Mouse (Mus musculus): ENCODE measurements at regions not wholly inside any gene's neighbourhood (a gene's known extent, or its start where the extent isn't known, plus 50 kb on each side); places are given as distances from the start of the nearest gene placed in this dataset.

GRCm38 (mm10) chr10:6495081-6495480 lies 263.2 kb upstream of the Oprm1 start:
- Histone ChIP-seq H3K4me1 (ENCODE audit: control insufficient read depth in 1 of 2, insufficient read depth in 2 of 2, low read length in 2 of 2) (no peaks in the 10 kb centered on the region), H3K79me2 (ENCODE audit: control insufficient read depth, insufficient read depth, low read length, poor library complexity) (no peaks in the 10 kb centered on the region), H3K36me3 (ENCODE audit: control insufficient read depth in 1 of 2, insufficient read depth in 2 of 2, low read length in 2 of 2) (no peaks in the 10 kb centered on the region), H3K27ac (ENCODE audit: control insufficient read depth, low read depth, low read length) (no peak overlapping the region), H3K27me3 (ENCODE audit: control insufficient read depth in 1 of 2, insufficient read depth in 2 of 2, low read length in 2 of 2) (no peaks in the 10 kb centered on the region), H3K9ac (ENCODE audit: control insufficient read depth, low read depth, low read length, poor library complexity, severe bottlenecking) (no peak overlapping the region), H3K4me3 (ENCODE audit: control insufficient read depth in 1 of 2, insufficient read depth in 1 of 2, low read depth in 2 of 2, low read length in 2 of 2) (no peak overlapping the region), H3K9me3 (replicated peaks; ENCODE audit: insufficient read depth, low read length) (no peaks in the 10 kb centered on the region)
- DNase-seq (ENCODE audit: low read depth, low spot score), result no peak
- TF ChIP-seq ETS1 (IDR thresholded peaks at IDR 0.05; ENCODE audit: low read depth, low read length) (no peak), CTCF (IDR thresholded peaks at IDR 0.05 in 2 of 3, conservative IDR thresholded peaks at IDR 0.05 in 1 of 3; ENCODE audit: control insufficient read depth in 1 of 3, insufficient read depth in 1 of 3, low read depth in 2 of 3, low read length in 3 of 3, poor library complexity in 1 of 3, severe bottlenecking in 1 of 3) (no peak), POLR2A (IDR thresholded peaks at IDR 0.05; ENCODE audit: control insufficient read depth in 1 of 2, insufficient read depth in 1 of 2, low read depth in 1 of 2, low read length in 2 of 2, poor library complexity in 1 of 2) (no peak), ZKSCAN1 (IDR thresholded peaks at IDR 0.05; ENCODE audit: low read depth, low read length) (no peak), NELFE (IDR thresholded peaks at IDR 0.05; ENCODE audit: low read depth, low read length) (no peak), POLR2AphosphoS2 (IDR thresholded peaks at IDR 0.05; ENCODE audit: low read length) (no peak), NRF1 (IDR thresholded peaks at IDR 0.05; ENCODE audit: insufficient read depth, low read depth, low read length, poor library complexity, severe bottlenecking) (no peak), KAT2A (conservative IDR thresholded peaks at IDR 0.05; ENCODE audit: low read depth, low read length) (no peak), MAX (IDR thresholded peaks at IDR 0.05; ENCODE audit: low read length) (no peak), MAFK (IDR thresholded peaks at IDR 0.05; ENCODE audit: borderline replicate concordance, low read depth, low read length) (no peak), RAD21 (IDR thresholded peaks at IDR 0.05; ENCODE audit: low read depth, low read length) (no peak), JUND (IDR thresholded peaks at IDR 0.05; ENCODE audit: low read depth, low read length) (no peak), ELF1 (IDR thresholded peaks at IDR 0.05; ENCODE audit: low read depth, low read length) (no peak), TCF12 (IDR thresholded peaks at IDR 0.05; ENCODE audit: low read depth, low read length) (no peak), CHD2 (IDR thresholded peaks at IDR 0.05; ENCODE audit: low read length) (no peak), ZNF384 (IDR thresholded peaks at IDR 0.05; ENCODE audit: low read depth, low read length) (no peak), EP300 (IDR thresholded peaks at IDR 0.05; ENCODE audit: low read depth in 1 of 2, low read length in 2 of 2) (no peak), MYC (IDR thresholded peaks at IDR 0.05; ENCODE audit: low read depth, low read length) (no peak), HCFC1 (IDR thresholded peaks at IDR 0.05; ENCODE audit: low read depth, low read length) (no peak)

GRCm38 (mm10) chr10:6514269-6514668 lies 244.0 kb upstream of the Oprm1 start:
- H3K27ac ChIP-seq (ENCODE audit: control insufficient read depth, low read depth, low read length), result no peak overlapping the region
- H3K9me3 ChIP-seq (replicated peaks; ENCODE audit: insufficient read depth, low read length), result no peaks in the 10 kb centered on the region
- H3K79me2 ChIP-seq (ENCODE audit: control insufficient read depth, insufficient read depth, low read length, poor library complexity), result no peaks in the 10 kb centered on the region
- no peaks in the 10 kb centered on the region for H3K27me3 ChIP-seq (ENCODE audit: control insufficient read depth in 1 of 2, insufficient read depth in 2 of 2, low read length in 2 of 2)
- H3K36me3 ChIP-seq (ENCODE audit: control insufficient read depth in 1 of 2, insufficient read depth in 2 of 2, low read length in 2 of 2), result no peaks in the 10 kb centered on the region
- H3K4me1 ChIP-seq (ENCODE audit: control insufficient read depth in 1 of 2, insufficient read depth in 2 of 2, low read length in 2 of 2), result no peaks in the 10 kb centered on the region
- H3K4me3 ChIP-seq (ENCODE audit: control insufficient read depth in 1 of 2, insufficient read depth in 1 of 2, low read depth in 2 of 2, low read length in 2 of 2), result no peak overlapping the region
- no peak for DNase-seq (ENCODE audit: low read depth, low spot score)
- TF ChIP-seq TCF12 (IDR thresholded peaks at IDR 0.05; ENCODE audit: low read depth, low read length) (no peak), USF1 (IDR thresholded peaks at IDR 0.05; ENCODE audit: low read depth, low read length) (no peak), USF2 (IDR thresholded peaks at IDR 0.05; ENCODE audit: borderline replicate concordance in 1 of 2, insufficient read depth in 1 of 2, low read depth in 1 of 2, low read length in 2 of 2) (no peak), NELFE (IDR thresholded peaks at IDR 0.05; ENCODE audit: low read depth, low read length) (no peak), E2F4 (IDR thresholded peaks at IDR 0.05; ENCODE audit: borderline replicate concordance, low read depth, low read length) (no peak), MAX (IDR thresholded peaks at IDR 0.05; ENCODE audit: low read length) (no peak), POLR2AphosphoS2 (IDR thresholded peaks at IDR 0.05; ENCODE audit: low read length) (no peak), JUND (IDR thresholded peaks at IDR 0.05; ENCODE audit: low read depth, low read length) (no peak), ZNF384 (IDR thresholded peaks at IDR 0.05; ENCODE audit: low read depth, low read length) (no peak), BHLHE40 (IDR thresholded peaks at IDR 0.05; ENCODE audit: borderline replicate concordance, low read depth, low read length) (no peak), GATA1 (IDR thresholded peaks at IDR 0.05; ENCODE audit: low read depth, low read length) (no peak), ELF1 (IDR thresholded peaks at IDR 0.05; ENCODE audit: low read depth, low read length) (no peak), CHD2 (IDR thresholded peaks at IDR 0.05; ENCODE audit: low read length) (no peak)
- H3K9ac ChIP-seq (ENCODE audit: control insufficient read depth, low read depth, low read length, poor library complexity, severe bottlenecking), result no peak overlapping the region

Data from MEL (cell line).